Mouse (Mus musculus) MEL (cell line): ENCODE measurements around the gene Adam33.

Source experiments
- CTCF ChIP-seq, 3 experiments: IDR thresholded peaks in 2 of 3; conservative IDR thresholded peaks in 1 of 3; 2 replicates each; pipeline ENCODE4 v1.5.1; 2011 to 2012; ENCODE audit warnings: low read length in 3 of 3, low read depth in 2 of 3, mild to moderate bottlenecking in 2 of 3, improper control_type of control experiment in 1 of 3, inconsistent platforms in 1 of 3, mixed read lengths in 1 of 3, moderate library complexity in 1 of 3; ENCODE audit not compliant: control insufficient read depth in 1 of 3, insufficient read depth in 1 of 3, poor library complexity in 1 of 3, severe bottlenecking in 1 of 3
- ELF1 ChIP-seq: IDR thresholded peaks from 2 replicates; pipeline ENCODE4 v1.6.1; 2014; ENCODE audit warnings: low read depth, mild to moderate bottlenecking, inconsistent platforms, low read length, improper control_type of control experiment, moderate library complexity
- EP300 ChIP-seq, 2 experiments: IDR thresholded peaks; 2 replicates each; pipeline ENCODE4 v1.6.1; 2011; ENCODE audit warnings: improper control_type of control experiment in 2 of 2, low read length in 2 of 2, low read depth in 1 of 2, mild to moderate bottlenecking in 1 of 2
- GABPA ChIP-seq: IDR thresholded peaks from 2 replicates; pipeline ENCODE4 v1.6.1; 2012; ENCODE audit warnings: low read depth, mild to moderate bottlenecking, inconsistent platforms, low read length, improper control_type of control experiment, moderate library complexity
- GATA1 ChIP-seq: IDR thresholded peaks from 2 replicates; pipeline ENCODE4 v1.6.1; 2011; ENCODE audit warnings: low read depth, low read length, improper control_type of control experiment
- JUND ChIP-seq: IDR thresholded peaks from 2 replicates; pipeline ENCODE4 v1.6.1; 2011; ENCODE audit warnings: low read depth, mild to moderate bottlenecking, improper control_type of control experiment, low read length
- KAT2A ChIP-seq: conservative IDR thresholded peaks from 2 replicates; pipeline ENCODE4 v1.6.1; 2012; ENCODE audit warnings: low read depth, low read length, improper control_type of control experiment, inconsistent platforms
- MAX ChIP-seq: IDR thresholded peaks from 2 replicates; pipeline ENCODE4 v1.6.1; 2011; ENCODE audit warnings: low read length, improper control_type of control experiment
- MEF2A ChIP-seq: IDR thresholded peaks from 2 replicates; pipeline ENCODE4 v1.6.1; 2014; ENCODE audit warnings: low read depth, mild to moderate bottlenecking, inconsistent platforms, low read length, improper control_type of control experiment; ENCODE audit not compliant: poor library complexity, insufficient replicate concordance, severe bottlenecking; ENCODE audit errors: extremely low read depth
- NRF1 ChIP-seq: IDR thresholded peaks from 2 replicates; pipeline ENCODE4 v1.6.1; 2014; ENCODE audit warnings: low read depth, mild to moderate bottlenecking, inconsistent platforms, low read length, improper control_type of control experiment, moderate library complexity; ENCODE audit not compliant: poor library complexity, insufficient read depth, severe bottlenecking
- POLR2A ChIP-seq, 2 experiments: IDR thresholded peaks; 2 replicates each; pipeline ENCODE4 v1.6.1; 2011 to 2012; ENCODE audit warnings: low read length in 2 of 2, mild to moderate bottlenecking in 2 of 2, control low read depth in 1 of 2, improper control_type of control experiment in 1 of 2, low read depth in 1 of 2, moderate library complexity in 1 of 2; ENCODE audit not compliant: control insufficient read depth in 1 of 2, insufficient read depth in 1 of 2, poor library complexity in 1 of 2
- POLR2AphosphoS5 ChIP-seq: IDR thresholded peaks from 2 replicates; pipeline ENCODE4 v1.6.1; 2012; ENCODE audit warnings: low read depth, borderline replicate concordance, mild to moderate bottlenecking, inconsistent platforms, low read length, moderate library complexity, mixed read lengths
- TBP ChIP-seq: IDR thresholded peaks from 2 replicates; pipeline ENCODE4 v1.8.0; 2011; ENCODE audit warnings: low read depth, low read length, improper control_type of control experiment
- TCF12 ChIP-seq: IDR thresholded peaks from 2 replicates; pipeline ENCODE4 v1.6.1; 2014; ENCODE audit warnings: low read depth, mild to moderate bottlenecking, inconsistent platforms, low read length, improper control_type of control experiment, moderate library complexity

- TF ChIP-seq EP300 (IDR thresholded peaks at IDR 0.05; ENCODE audit: low read depth in 1 of 2, low read length in 2 of 2) = no peak
- no peak for TF ChIP-seq CTCF (IDR thresholded peaks at IDR 0.05 in 2 of 3, conservative IDR thresholded peaks at IDR 0.05 in 1 of 3; ENCODE audit: control insufficient read depth in 1 of 3, insufficient read depth in 1 of 3, low read depth in 2 of 3, low read length in 3 of 3, poor library complexity in 1 of 3, severe bottlenecking in 1 of 3)
- no peak for TF ChIP-seq GATA1
- TF ChIP-seq POLR2AphosphoS5 = no peak
- TF ChIP-seq MAX = no peak
- TF ChIP-seq POLR2A (IDR thresholded peaks at IDR 0.05; ENCODE audit: control insufficient read depth in 1 of 2, insufficient read depth in 1 of 2, low read depth in 1 of 2, low read length in 2 of 2, poor library complexity in 1 of 2) = no peak
- TF ChIP-seq MEF2A = no peak
- TF ChIP-seq ELF1 = no peak
- TF ChIP-seq TBP = no peak
- TF ChIP-seq TCF12 = no peak
- no peak for TF ChIP-seq KAT2A
- TF ChIP-seq GABPA = no peak
- TF ChIP-seq JUND = no peak
- TF ChIP-seq NRF1 = no peak
These were observed 20.6 kb upstream of the Adam33 start for GRCm38 (mm10) chr2:131084206-131084605.
